Mouse (Mus musculus): ENCODE measurements around the gene Gm5150.
A peak's percentile ranks its signal among the peaks of the same experiment; 100 is the strongest.
"Not testable (repeated sequence)": the region's sequence is repeated elsewhere in the genome, so short reads cannot be mapped to it uniquely, and the experiment has no call there.

Gm5150 gene

DNA sequence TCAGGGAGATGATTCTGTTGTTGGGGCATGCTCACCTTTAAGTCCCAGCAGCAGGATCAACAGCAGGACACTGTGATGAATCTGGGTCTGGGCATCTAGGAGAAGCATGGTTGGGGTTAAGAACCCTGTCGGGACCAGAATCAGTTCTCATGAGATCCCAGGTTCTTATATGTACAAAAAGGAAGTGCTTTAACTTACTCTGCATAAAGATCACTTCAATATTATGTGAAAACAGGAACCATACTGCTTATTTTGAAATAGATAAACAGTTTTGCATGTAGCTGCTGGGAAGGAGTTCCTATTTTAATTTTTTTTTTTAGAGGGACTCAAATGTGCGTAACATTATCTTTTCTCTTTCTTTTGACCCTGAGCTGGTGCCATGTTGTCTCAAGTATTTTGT, at the start of gene Gm5150:
Gene Gm5150, minus strand, starts transcription at position 223 of the 400 bp plus-strand sequence.
- no peak for DNase-seq (ENCODE audit: extremely low spot score, low spot score)

DNA sequence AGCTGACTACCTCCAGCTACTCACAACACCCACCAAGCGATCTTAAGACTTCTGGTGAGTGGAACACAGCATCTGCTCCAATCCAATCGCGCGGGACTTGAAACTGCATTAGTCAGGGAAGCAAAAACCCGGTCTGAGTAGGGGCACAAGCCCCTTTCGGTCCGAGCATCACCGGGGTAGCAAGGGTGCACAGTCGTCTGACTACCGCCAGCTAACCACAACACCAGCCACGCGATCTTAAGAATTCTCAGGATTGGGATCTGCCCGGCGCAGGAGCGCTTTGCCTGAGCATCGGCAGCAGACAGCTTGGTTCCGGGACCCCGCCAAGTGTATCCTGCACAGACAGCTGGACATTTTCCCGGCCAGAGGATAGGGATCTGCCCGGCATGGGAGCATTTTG, 45.5 kb upstream of the Gm5150 start:
- not testable (repeated sequence) for DNase-seq (ENCODE audit: extremely low spot score, low spot score)

DNA sequence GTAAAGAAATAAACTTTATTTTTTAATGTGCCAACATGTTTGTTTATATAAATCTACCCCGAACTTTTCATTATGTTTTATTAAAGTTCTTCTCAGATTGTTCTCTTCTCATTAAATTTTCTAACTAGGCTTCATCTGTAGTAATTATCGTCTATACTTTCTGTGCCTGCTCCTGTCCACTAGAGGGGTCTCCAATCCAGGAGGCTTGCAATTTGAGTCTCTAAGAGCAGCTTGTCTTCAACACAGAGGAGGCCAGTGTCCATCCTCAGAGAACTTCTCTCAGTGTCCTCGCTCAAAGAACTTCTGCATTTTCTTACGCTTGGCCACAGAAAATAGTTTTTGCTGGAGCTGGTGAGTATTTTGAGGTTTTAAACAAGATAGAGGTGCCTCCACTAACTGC, 41.1 kb upstream of the Gm5150 start:
- no peak for DNase-seq (ENCODE audit: extremely low spot score, low spot score)

DNA sequence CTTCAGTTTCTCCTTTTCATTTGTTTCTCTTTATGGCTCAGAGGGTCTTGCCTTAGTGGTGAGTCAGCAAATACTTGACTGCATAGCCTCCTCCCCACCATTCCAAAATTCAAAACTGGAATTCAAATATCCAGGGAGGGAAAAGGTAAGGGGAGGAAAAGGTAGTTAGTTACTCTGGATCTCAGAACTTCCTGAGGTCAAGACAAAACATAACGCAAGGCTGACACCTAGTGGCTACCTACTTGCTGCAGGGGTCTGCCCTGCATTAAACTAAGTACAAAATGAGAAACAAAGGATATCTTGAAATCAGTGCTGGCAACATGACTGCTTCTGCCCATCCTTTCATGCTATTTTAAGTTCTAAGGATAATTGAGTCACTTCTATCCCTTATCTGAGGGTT, 37.1 kb upstream of the Gm5150 start:
- DNase-seq (ENCODE audit: extremely low spot score, low spot score), result peak; percentile 13

DNA sequence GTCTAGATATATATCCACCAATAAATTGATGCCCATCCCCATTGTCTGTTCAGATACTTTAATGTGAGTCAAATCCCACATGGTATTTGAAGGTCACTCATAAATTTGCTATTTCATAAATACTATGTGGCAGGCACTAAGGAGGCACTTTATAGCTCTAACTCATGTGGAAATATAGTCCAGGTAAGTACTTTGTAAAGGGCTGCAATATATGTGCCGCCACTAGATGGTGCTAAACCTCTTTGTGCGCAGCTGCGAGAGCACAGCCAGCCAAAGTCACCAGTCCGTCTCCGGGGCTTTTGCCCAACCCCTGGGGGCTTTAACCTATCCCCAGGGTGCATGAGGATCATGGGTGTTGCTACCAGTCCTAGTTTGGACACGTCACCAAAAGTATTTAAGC, 18.8 kb upstream of the Gm5150 start:
- DNase-seq (ENCODE audit: extremely low spot score, low spot score), result not testable (repeated sequence)

DNA sequence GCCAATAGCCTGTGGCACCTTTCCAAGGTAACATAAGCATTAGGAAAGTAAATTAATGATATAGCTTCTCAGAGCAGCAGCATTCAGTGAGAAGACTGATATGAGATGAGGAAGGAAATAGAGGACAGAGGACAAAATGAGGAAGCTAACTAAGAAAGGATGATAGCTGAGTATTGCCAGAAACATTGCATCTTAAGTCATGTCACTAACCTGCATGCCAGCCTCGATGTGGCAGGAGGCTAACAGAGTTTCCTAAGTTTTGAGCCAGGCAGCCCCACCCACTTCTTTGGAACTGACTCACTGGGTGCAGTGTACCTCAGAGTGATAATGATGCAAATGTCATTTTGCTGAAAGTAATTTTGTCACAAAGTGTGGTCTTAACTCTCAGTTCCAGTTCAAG, 16.0 kb upstream of the Gm5150 start:
- DNase-seq (ENCODE audit: extremely low spot score, low spot score), result no peak

DNA sequence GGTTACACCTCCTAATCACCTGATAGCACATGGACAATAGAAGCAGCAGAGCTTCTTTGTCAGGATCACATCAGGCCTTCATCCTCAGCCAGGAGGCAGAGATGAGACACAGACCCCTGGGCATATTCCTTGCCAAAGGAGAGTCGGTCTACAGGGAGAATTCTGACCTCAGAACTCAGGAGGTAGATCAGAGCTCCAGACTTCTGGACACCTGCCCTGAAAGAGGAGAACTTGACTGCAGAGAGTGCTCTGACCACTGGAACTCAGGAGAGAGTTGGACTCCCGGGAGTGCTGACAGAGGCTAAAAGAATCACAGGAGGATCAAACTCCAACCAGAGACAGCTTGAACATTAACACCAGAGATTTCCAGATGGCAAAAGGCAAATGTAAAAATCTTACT, 8.2 kb upstream of the Gm5150 start:
- DNase-seq (ENCODE audit: extremely low spot score, low spot score), result not testable (repeated sequence)

DNA sequence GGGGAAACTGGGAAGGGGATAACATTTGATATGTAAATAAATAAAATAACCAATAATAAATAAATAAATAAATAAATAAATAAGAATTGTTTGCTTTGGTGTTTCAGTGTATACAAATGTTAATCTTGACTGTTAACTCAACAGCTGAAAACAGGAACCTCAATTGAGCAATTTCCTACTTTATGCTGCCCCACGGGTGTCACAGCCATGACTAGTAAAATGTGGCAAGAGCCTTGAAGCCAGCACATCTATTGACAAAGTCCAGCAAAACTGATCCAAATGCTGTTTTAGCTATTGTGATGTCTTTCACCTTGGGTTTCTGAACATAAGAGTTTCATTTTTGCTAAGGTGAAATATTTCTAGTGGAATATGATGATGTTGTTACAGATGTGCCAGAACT, 1.6 kb upstream of the Gm5150 start:
- DNase-seq (ENCODE audit: extremely low spot score, low spot score), result no peak

DNA sequence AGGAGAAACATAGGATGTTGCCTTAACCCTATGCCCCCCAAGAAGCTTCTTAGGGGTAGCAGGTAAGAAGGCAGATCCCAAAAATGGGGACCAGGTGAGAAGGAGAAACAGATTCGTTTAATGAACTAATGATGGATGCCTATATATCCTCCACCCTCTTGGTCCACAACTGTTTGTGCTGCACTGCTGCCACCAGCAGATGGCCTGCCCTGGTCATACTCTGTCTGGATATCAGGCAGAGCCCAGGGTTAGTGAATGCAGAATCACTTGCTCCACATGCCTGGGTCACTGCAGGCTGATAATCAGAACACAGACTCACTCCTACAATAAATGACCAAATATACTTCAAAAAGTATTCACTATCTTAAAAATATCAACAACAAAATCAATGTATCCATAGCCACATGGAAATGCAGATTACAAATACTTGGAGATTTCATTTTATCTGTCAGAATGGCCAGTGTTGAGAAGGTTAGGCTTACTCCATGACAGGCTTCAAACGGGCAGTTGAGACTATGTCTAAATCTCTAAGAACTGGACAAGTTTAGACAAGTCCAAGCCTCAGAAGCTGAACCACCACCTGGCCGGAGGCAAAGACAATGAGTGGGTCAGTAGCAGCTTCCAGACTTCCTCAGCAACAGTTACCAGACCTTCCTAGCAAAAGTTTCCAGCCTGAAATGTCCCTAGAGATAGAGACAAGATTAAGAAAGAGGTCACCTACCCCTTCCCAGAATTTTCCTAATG, 2.2 kb downstream of the Gm5150 start:
- DNase-seq (ENCODE audit: extremely low spot score, low spot score), result no peak

DNA sequence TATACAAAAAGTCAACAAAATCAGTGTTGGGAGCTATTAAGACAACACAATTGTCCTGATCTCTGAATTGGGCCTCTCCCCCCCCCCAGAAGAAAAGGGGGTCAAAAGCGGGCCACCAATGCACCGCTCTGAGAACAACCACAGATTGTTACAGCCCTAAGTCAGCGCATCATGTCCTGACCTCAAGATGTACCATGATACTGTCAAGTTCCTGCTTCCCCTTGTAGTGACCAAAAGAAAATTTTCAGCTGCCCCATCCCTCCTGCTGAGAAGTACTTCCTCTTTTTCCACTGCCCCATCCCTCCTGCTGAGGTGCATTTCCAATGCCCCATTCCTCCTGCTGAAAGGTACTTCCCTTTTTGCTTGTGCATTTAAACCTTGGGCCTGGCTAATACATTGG, 6.8 kb downstream of the Gm5150 start:
- DNase-seq (ENCODE audit: extremely low spot score, low spot score), result not testable (repeated sequence)

DNA sequence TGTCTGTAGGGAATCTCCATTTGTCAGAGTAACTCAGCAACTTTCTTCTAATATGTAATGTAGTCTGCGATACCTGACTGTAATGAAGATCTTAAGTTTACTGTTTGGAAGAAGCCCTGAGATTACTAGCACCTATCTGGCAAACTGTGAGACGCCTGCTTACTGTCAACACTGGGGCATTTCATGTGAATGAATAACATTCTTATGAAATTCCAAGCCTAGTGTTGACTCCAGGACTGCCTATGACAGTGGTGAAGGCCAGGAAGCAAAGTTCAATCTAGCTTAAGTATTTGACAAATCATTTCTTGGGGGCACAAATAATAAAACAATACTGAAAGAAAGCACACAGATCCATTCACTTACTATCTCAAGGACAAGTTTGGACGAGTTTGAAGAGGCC, 24.0 kb downstream of the Gm5150 start:
- no peak for DNase-seq (ENCODE audit: extremely low spot score, low spot score)

DNA sequence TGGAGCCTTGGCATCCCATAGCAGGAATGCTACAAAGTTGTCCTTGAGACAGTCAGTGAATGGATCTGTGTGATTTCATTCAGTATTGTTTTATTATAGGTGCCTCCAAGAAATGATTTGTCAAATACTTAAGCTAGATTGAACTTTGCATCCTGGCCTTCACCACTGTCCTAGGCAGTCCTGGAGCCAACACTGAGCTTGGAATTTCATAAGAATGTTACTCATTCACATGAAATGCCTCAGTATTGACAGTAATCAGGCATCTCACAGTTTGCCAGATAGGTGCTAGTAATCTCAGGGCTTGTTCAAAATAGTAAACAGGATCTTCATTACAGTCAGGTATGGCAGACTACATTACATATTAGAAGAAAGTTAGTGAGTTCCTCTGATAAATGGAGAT, 49.3 kb downstream of the Gm5150 start:
- DNase-seq (ENCODE audit: extremely low spot score, low spot score), result no peak
